Mouse (Mus musculus) heart, embryonic 14.5 days (tissue): Measurements from ENCODE around the gene H2-M10.5. TPM values are rescaled to one million over a fixed set of nuclear protein-coding genes. Genes with fewer than 3 reads are reported as not detected.
"Not testable (repeated sequence)": the region's sequence is repeated elsewhere in the genome, so short reads cannot be mapped to it uniquely, and the experiment has no call there.

Source experiments
- ATAC-seq: fragments of 200-750 bp; cut with Nextera tagmentation; 2 replicates; pipeline ENCODE4 v1.8.0; 2017; ENCODE audit warnings: low read depth, moderate TSS enrichment; ENCODE audit not compliant: insufficient number of reproducible peaks, insufficient read depth, low FRiP score
- H3K27ac ChIP-seq, 2 experiments: fragments of 200-500 bp in 1 of 2; fragments of 300-500 bp in 1 of 2; sonication (generic) in 1 of 2; replicated peaks in 1 of 2; 2 replicates each; pipeline ENCODE4 v1.5.1; 2012 to 2014; ENCODE audit warnings: low read depth in 2 of 2, low read length in 2 of 2, control low read depth in 1 of 2, mild to moderate bottlenecking in 1 of 2, mixed read lengths in 1 of 2; ENCODE audit not compliant: control insufficient read depth in 1 of 2, insufficient read depth in 1 of 2
- H3K27me3 ChIP-seq: fragments of 300-500 bp; sonication (generic); 2 replicates; pipeline ENCODE4 v1.6.1; 2014; ENCODE audit warnings: mild to moderate bottlenecking, low read length, control low read depth; ENCODE audit not compliant: control insufficient read depth, insufficient read depth
- H3K36me3 ChIP-seq: fragments of 300-500 bp; sonication (generic); 2 replicates; pipeline ENCODE4 v1.6.1; 2014; ENCODE audit warnings: mild to moderate bottlenecking, control low read depth, low read length, mixed read lengths; ENCODE audit not compliant: control insufficient read depth, insufficient read depth
- H3K4me1 ChIP-seq, 2 experiments: fragments of 200-500 bp in 1 of 2; fragments of 300-500 bp in 1 of 2; sonication (generic) in 1 of 2; 2 replicates each; pipeline ENCODE4 v1.6.1; 2012 to 2014; ENCODE audit warnings: low read length in 2 of 2, control low read depth in 1 of 2, mixed read lengths in 1 of 2; ENCODE audit not compliant: control insufficient read depth in 2 of 2, insufficient read depth in 2 of 2
- H3K4me2 ChIP-seq: fragments of 300-500 bp; sonication (generic); 2 replicates; pipeline ENCODE4 v1.6.1; 2014; ENCODE audit warnings: mild to moderate bottlenecking, low read length
- H3K4me3 ChIP-seq, 2 experiments: fragments of 200-500 bp in 1 of 2; fragments of 300-500 bp in 1 of 2; sonication (generic) in 1 of 2; 2 replicates each; pipeline ENCODE4 v1.5.1; 2012 to 2014; ENCODE audit warnings: low read length in 2 of 2, mild to moderate bottlenecking in 2 of 2, control low read depth in 1 of 2, low read depth in 1 of 2, moderate library complexity in 1 of 2; ENCODE audit not compliant: control insufficient read depth in 1 of 2, insufficient read depth in 1 of 2
- H3K9ac ChIP-seq: fragments of 300-500 bp; sonication (generic); 2 replicates; pipeline ENCODE4 v1.6.1; 2014; ENCODE audit warnings: mild to moderate bottlenecking, low read length
- H3K9me3 ChIP-seq: fragments of 300-500 bp; sonication (generic); 2 replicates; pipeline ENCODE4 v1.6.1; 2016; ENCODE audit warnings: low read length, control low read depth; ENCODE audit not compliant: control insufficient read depth
- WGBS: fragments of 180-500 bp; shearing (Covaris S2); extraction: QIAGEN DNeasy Blood & Tissue Kit; methylation state at CpG from one replicate; pipeline ENCODE4 v1.1.7; 2014; 5-methylcytosine and 5-hydroxymethylcytosine counted together
- polyA plus RNA-seq: library from polyadenylated mRNA; unstranded; fragments of >200 nt; fragmentation: Nextera tagmentation; extraction: Ambion mirVana; gene quantifications from 2 replicates; pipeline ENCODE4 v1.2.1, GENCODE M21; 2014

Gene H2-M10.5
- polyA plus RNA-seq, 1 experiment from 2014 or later, result not detected

GRCm38 (mm10) chr17:36788801-36789200, 16.1 kb downstream of the H2-M10.5 start:
- H3K27ac ChIP-seq, H3K9ac ChIP-seq, H3K36me3 ChIP-seq, H3K4me1 ChIP-seq, H3K9me3 ChIP-seq, ATAC-seq, H3K4me3 ChIP-seq, H3K4me2 ChIP-seq, H3K27me3 ChIP-seq: not testable (repeated sequence)

- H3K9ac ChIP-seq, result no peak overlapping the region
- no peak overlapping the region for H3K27ac ChIP-seq
- H3K4me1 ChIP-seq, result no peaks in the 10 kb centered on the region
- H3K27me3 ChIP-seq, result no peaks in the 10 kb centered on the region
- 77% methylated on average over 10 of the region's 10 CpGs for WGBS
- H3K4me2 ChIP-seq, result no peak overlapping the region
- H3K9me3 ChIP-seq, result no peaks in the 10 kb centered on the region
- H3K4me3 ChIP-seq, result no peak overlapping the region
- ATAC-seq, result no peak
- no peaks in the 10 kb centered on the region for H3K36me3 ChIP-seq
These were observed 26.8 kb downstream of the H2-M10.5 start for GRCm38 (mm10) chr17:36799493-36799892.

- not testable (repeated sequence) for ATAC-seq, H3K27ac ChIP-seq, H3K4me3 ChIP-seq
These were observed 27.3 kb downstream of the H2-M10.5 start for GRCm38 (mm10) chr17:36799921-36800462.

GRCm38 (mm10) chr17:36811871-36812270, 39.2 kb downstream of the H2-M10.5 start, which contains the start of gene H2-M10.6:
H2-M10.6 (plus strand) TSS chr17:36812171.
- no peak within 1 kb of the TSS for H3K4me3 ChIP-seq
- H3K27ac ChIP-seq, result no peak within 1 kb of the TSS
- no peaks in the 10 kb centered on the region for H3K9me3 ChIP-seq
- no peaks in the 10 kb centered on the region for H3K36me3 ChIP-seq
- H3K27me3 ChIP-seq, result no peaks in the 10 kb centered on the region
- ATAC-seq, result no peak
- H3K4me1 ChIP-seq, result no peaks in the 10 kb centered on the region
- no peak within 1 kb of the TSS for H3K4me2 ChIP-seq
- H3K9ac ChIP-seq, result no peak within 1 kb of the TSS

More at GRCm38 (mm10) chr17:36799921-36800462, 27.3 kb downstream of the H2-M10.5 start:
- not testable (repeated sequence) for H3K36me3 ChIP-seq, H3K4me2 ChIP-seq, H3K27me3 ChIP-seq, H3K9me3 ChIP-seq, H3K9ac ChIP-seq, H3K4me1 ChIP-seq
- 29% methylated on average over 4 of the region's 4 CpGs for WGBS

GRCm38 (mm10) chr17:36824005-36824404, 51.3 kb downstream of the H2-M10.5 start:
- no peaks in the 10 kb centered on the region for H3K4me1 ChIP-seq
- H3K4me3 ChIP-seq, result no peak overlapping the region
- ATAC-seq, result no peak; the same call in 1 of the 2 replicates
- H3K27ac ChIP-seq, result no peak overlapping the region
- H3K9me3 ChIP-seq, result no peaks in the 10 kb centered on the region
- H3K4me2 ChIP-seq, result no peak overlapping the region
- no peaks in the 10 kb centered on the region for H3K27me3 ChIP-seq
- H3K9ac ChIP-seq, result no peak overlapping the region
- H3K36me3 ChIP-seq, result no peaks in the 10 kb centered on the region

- H3K27ac ChIP-seq, result no peak overlapping the region
- H3K9me3 ChIP-seq, result no peaks in the 10 kb centered on the region
- no peaks in the 10 kb centered on the region for H3K36me3 ChIP-seq
- H3K9ac ChIP-seq, result no peak overlapping the region
- ATAC-seq, result no peak
- no peaks in the 10 kb centered on the region for H3K4me1 ChIP-seq
- no peak overlapping the region for H3K4me2 ChIP-seq
- peaks cover 4% of the 10 kb centered on the region; the same call in 1 of the 2 replicates for H3K27me3 ChIP-seq
- no peak overlapping the region for H3K4me3 ChIP-seq
- WGBS, result 23% methylated on average over 4 of the region's 4 CpGs
These were observed 52.8 kb downstream of the H2-M10.5 start for GRCm38 (mm10) chr17:36825525-36825924.

Other genes starting within 250 kb of the H2-M10.5 start
- gene H2-M11, start 225.8 kb upstream of the H2-M10.5 start, polyA plus RNA-seq, result not detected in 2 replicates
- not detected in 2 replicates for gene H2-M9, start 130.2 kb upstream of the H2-M10.5 start, polyA plus RNA-seq
- gene H2-M1, start 100.7 kb upstream of the H2-M10.5 start, polyA plus RNA-seq, result not detected in 2 replicates
- gene H2-M10.6, start 39.3 kb downstream of the H2-M10.5 start, polyA plus RNA-seq, result not detected in 2 replicates
- gene Trim26, start 64.2 kb downstream of the H2-M10.5 start, polyA plus RNA-seq, result 17.6 and 18.8 TPM in 2 replicates
- 0.19 TPM in 1 of 2 replicates, not detected in the other for gene Trim15, start 94.3 kb downstream of the H2-M10.5 start, polyA plus RNA-seq
- gene Trim10, start 96.7 kb downstream of the H2-M10.5 start, polyA plus RNA-seq, result 4.7 and 6.8 TPM in 2 replicates
- not detected in 2 replicates for gene Trim40, start 117.2 kb downstream of the H2-M10.5 start, polyA plus RNA-seq
- gene Trim31, start 125.2 kb downstream of the H2-M10.5 start, polyA plus RNA-seq, result not detected in 2 replicates
- gene Rnf39, start 170.0 kb downstream of the H2-M10.5 start, polyA plus RNA-seq, result 0.24 and 0.45 TPM in 2 replicates
- gene Ppp1r11, start 178.8 kb downstream of the H2-M10.5 start, polyA plus RNA-seq, result 95.7 and 98.4 TPM in 2 replicates
- 42.0 and 43.9 TPM in 2 replicates for gene Znrd1, start 185.6 kb downstream of the H2-M10.5 start, polyA plus RNA-seq
- gene Znrd1as, start 185.7 kb downstream of the H2-M10.5 start, polyA plus RNA-seq, result 8.1 and 8.6 TPM in 2 replicates
- gene 2410137M14Rik, start 208.3 kb downstream of the H2-M10.5 start, polyA plus RNA-seq, result 0.32 TPM in 1 of 2 replicates, not detected in the other
- 0.23 and 0.75 TPM in 2 replicates for gene H2-M5, start 216.6 kb downstream of the H2-M10.5 start, polyA plus RNA-seq
- gene Zfp57, start 228.3 kb downstream of the H2-M10.5 start, polyA plus RNA-seq, result 38.3 and 43.4 TPM in 2 replicates